Mouse (Mus musculus): ENCODE measurements at regions not wholly inside any gene's neighbourhood (a gene's known extent, or its start where the extent isn't known, plus 50 kb on each side); places are given as distances from the start of the nearest gene placed in this dataset.
"Not testable (repeated sequence)": the region's sequence is repeated elsewhere in the genome, so short reads cannot be mapped to it uniquely, and the experiment has no call there.

DNA sequence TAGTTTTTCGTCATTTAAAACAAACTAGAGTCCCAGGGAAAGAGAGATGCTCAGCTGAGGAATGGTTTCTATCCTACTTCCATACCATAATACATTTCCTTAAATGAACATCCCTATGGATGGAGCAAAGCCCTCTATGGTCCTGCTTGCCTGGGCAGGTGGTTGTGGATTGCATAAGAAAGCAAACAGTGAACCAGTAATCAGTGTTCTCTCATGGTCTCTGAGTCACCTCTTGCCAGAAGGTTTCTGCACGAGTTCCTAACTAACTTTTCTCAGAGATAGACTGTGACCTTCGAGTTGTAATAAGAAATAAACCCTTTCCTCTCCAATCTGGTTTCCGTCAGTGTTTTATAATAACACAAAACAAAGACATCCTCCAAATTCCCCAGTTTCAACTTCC is 62.9 kb upstream of the Bet1 start:
- DNase-seq: no peak

DNA sequence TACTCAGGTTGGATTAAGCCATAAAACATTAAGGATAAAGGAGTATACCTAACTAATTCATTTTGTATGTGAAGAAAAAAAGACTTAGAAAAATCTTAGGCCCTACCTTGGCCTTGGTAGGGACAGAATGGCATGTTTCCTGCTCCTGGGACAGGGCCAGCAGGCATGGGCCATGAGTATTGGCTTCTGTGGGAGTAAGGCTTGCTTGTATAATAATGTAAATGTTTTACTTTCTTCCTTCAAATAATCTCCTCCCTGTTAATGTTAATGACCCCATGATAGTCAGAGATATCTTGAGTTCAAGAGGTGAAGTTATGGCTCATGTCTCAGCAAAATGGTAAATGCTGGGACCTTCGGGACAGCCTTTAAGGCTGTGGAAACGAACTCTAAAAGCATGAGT is 71.5 kb upstream of the Bet1 start:
- DNase-seq: no peak

DNA sequence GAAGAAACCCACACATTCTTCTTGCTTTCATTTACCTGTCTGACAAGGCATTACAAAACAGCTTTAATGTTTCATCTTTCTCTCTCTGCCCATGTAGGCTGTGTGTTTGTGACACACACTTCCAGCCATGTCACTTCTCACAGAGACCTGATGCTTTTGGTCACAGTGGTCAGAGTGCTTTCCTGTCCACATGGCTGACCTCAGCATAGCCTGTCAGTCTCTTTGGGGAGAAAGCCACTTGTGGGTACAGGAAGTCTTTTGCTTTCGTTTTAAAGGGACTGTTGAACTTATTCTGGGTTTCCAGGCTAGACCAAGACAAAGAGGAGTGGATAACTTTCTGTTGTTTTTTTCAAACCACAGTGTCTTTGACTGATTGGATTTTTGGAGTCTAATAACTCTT is 77.0 kb upstream of the Bet1 start:
- DNase-seq: no peak

DNA sequence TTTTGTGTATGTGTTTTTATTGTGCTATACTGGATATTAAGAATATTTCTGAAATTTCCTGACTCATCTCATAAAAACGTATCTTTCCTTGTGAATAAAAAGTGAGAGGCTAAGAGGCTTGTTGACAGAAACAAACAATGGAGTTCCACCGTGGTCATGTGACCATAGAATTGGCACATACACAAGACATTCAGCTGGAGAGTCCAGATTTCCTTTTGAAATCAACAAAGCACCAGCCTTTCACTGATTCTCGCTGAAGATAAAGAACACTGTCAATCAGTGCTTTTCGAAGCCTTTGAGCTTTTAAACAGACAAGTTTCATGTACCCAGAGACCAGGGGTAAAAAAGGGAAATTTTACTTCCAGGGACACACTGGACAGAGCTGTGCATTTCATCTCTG is 80.3 kb upstream of the Bet1 start:
- no peak for DNase-seq

DNA sequence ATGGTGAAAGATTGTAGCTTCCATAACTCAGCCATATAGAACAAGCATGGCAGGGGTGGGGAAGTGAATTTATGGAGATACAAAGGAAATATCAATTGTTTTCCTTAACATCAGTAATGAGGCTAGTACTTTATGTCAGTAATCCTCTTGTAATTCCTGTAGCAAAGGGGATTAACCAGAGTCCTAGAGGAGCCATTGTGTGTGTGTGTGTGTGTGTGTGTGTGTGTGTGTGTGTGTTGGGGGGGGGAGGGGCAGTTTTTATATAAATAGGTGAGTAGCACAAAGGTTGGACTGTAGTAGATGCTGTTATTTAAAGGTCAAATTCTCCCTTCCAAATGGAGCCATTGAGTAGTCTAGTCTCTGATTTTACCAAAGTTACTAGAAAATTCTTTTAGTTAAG is 81.0 kb upstream of the Bet1 start:
- no peak for DNase-seq

DNA sequence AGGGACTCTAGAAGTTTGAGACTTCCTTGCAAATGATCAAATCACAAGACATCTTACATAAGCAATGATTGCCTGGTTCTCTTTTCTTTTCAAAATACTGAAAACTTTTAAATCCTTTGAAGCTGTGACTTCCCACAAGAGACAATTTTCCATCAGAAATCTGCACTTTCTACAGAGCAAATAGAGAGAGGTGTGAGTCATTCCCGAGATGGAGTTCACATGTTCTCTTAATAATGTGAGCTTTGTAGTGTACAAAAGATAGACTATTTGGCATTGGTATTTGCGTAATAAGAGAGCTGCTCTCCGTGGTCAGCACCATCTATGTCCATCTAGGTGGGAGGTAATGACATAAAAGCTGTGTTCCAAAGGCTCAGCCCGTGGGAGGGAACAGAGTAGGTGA is 84.8 kb upstream of the Bet1 start:
- DNase-seq: no peak

DNA sequence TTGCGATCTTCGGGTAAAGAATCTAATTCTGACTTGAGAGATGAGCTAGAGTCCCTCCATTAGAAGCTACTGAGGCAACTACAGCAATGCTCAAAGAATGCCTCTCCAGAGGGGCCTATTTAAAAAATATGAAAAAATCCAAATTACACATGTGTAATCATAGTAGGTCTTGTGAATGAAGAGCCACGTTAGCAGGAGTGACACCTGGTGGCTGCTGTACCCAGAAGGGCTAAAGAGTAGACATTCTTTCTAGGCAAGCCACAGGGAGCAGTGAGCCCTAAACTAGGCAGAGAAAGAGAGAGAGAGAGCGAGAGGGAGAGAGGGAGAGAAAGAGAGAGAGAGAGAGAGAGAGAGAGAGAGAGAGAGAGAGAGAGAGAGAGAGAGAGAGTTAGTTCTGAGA is 100.9 kb upstream of the Bet1 start:
- DNase-seq: no peak

DNA sequence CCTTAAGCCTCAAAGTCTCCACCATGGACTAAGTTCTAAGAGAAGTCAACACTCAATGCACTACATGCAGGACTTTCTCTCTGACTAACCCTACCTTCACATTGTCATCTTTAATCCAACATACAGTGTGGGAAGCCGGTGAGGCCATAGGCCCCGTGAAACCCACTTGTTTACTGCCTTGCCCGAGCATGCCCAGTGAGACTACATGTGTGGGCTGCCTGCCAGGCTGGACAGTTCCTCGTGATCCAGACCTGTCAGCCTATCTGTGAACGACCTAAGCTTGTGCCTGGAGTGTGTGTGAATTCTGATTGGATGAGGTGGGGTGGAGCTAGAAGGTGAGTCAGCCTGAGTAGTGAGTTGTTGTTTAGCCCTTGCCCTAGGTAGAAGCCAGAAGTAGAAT is 104.2 kb upstream of the Bet1 start:
- DNase-seq: not testable (repeated sequence)

DNA sequence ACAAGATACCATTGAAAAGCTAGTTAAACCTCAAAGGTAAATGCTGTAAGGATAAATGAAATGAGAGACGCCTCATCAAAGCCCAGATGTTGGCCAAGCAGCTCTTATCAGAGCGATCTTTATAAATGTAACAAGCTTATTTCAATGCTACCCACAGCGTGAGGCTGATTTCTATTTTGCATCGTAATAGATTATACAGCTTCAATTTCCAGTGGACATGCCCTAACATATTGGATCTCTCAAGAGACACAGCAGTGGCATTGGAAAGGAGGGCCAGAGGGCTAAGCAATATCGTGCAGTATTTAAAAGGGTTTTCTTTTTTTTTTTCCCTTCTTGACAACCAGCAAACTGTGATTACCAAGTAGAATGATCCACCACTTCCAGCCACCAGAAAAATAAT is 106.5 kb upstream of the Bet1 start:
- no peak for DNase-seq

DNA sequence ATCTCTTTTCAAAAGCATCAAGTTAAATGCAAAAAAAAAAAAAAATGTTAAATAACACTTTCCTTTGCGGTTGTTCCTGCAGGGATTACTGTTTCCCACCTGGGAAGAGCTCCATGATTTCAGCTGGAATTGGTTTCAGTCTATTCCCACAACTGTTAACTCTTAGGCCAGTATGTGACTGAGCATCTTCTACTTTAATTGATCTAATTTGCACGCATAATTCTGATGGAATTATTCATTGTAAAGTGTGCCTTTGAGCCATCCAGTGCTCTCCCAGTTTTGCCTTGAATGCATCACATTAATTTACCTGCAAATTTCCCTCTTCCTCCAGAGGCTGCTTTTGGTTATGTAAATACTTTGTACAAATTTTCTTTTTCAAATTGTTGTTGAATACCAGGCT is 114.4 kb upstream of the Bet1 start:
- DNase-seq: no peak

DNA sequence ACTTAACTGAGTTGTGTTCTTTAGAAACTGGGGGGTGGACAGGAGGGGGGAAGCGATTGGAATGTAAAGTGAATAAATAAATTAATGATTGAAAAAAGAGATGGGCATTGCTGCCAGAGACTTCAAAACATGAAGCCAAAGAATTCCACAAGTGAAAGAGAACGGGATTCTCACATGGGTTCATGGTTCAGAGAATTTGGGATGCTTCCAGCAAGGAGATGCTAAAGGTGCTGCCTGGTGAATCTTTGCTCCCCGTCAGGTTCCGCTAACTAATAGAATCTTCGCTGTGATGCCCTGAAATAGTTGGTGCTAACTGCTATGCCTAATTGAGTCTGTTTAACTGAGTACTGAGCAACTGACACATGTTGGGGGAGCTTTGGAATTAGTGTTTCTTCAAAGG is 118.9 kb upstream of the Bet1 start:
- no peak for DNase-seq

DNA sequence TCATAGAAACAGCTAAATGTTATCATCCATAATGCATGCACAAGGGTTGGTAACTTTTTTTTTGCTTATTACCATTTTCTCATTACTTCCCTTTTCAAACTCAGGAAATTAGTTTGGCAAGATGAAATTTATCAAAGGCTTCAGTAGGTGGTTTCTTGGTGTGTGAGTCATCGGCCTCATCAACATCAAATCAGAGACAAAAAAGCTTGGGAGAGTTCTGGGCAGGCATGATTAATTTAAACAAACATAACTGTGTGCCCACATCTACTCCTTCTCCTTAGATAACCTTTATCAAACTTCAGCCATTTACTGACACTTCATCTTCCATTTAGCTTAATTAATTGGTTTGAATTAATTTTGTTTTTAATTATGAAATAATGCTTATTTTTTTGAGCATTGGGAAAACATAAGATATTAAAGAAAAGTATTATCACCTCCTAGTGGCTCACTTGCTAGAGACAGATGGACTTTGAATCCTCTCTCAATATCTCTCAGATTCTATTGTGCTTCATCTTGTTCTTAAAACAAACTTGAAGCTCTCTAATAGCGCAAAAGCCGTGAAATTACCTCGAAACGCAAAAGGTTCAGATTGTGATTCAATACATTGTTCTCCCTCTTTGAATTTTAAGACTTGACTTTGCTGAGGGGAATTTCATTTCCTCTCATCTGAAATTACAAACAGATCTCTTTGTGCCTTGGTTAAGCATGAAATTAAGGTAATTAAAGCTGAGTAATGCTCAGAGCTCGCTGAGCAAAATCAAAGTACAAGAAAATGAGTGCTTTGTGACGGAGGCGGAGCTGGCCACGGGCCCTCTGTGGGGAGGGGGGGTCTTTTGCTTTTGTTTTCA is 158.7 kb upstream of the Bet1 start:
- no peak for DNase-seq

DNA sequence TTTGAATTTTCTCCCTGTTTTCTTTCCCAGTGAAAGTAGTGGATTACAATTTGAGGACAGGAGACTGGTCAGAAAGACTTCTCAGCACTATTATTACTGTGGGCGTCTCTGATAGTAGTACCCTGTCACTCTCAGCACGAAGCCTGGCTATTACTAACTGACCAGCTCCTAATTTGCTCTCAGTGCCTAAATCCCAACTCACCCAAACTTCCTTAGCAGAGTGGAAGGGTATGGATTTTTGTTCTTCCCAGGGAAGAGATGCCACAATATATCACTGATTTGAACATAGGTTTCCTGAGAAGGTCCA is 159.3 kb upstream of the Bet1 start:
- DNase-seq: no peak

DNA sequence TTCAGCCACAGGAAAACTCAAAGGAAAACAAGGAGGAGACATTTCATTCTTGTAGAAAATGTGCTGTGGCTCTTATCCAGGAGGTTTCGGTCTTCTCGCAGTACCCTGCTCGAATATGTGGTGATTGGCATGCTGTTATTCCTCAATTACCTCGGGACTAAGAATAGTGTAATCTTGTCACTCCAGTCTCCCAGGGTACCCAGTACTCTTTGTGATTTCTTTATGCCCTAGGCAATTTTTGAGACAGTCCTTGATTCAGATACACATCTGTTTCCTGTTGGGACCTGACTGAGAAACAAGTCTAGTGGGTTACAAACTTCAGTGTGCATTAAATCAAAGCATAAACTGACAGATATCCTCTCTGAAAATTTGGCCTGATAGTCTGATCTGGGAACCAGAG is 189.8 kb upstream of the Bet1 start:
- DNase-seq: no peak

DNA sequence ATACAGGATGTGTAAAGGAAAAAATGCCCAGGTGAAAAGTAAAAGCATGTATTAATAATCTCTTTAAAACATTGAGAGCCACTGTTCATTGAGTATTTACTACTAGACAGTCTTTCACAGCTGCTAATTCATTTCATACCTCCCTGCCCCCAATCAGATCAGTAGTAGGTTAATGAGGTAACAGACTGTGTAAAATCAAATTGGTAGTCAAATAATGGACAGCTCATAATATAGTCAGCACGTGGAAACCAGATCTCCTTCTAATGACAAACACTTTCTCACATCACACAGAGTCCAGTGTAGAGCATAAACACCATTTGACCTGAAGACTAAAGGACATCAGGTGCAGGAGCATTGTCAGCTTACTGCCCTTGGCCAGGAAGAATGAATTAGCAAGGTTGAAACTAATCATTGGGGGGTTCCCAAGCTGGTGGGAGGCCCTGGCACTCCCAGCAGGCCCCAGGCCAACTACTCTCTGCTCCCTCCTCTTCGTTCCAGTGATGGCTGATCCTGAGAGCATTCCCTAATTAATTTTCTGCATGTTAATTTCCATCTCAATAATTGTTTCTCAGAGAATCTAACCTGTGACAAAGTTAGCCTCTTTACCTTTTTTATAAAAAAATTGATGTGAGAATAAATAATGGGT is 190.6 kb upstream of the Bet1 start:
- no peak for DNase-seq

DNA sequence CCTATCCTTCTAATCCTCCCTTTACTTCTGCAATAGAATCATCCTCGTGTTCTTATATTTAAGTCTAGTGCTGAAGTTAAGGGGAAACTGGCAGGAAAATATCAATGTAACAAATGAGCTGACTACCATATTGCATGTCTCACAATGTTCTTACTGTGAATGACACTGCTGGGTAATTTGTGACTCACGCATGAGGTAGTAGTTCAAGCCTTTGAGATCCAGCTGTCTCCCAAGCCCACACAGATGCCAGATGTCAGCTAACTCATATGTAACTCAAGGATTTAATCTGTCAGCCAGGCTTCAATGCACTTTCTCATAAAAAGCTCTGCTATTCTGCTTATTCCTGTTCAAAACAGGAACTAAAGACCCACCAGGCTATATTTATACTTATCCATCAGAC is 204.6 kb upstream of the Bet1 start:
- no peak for DNase-seq

DNA sequence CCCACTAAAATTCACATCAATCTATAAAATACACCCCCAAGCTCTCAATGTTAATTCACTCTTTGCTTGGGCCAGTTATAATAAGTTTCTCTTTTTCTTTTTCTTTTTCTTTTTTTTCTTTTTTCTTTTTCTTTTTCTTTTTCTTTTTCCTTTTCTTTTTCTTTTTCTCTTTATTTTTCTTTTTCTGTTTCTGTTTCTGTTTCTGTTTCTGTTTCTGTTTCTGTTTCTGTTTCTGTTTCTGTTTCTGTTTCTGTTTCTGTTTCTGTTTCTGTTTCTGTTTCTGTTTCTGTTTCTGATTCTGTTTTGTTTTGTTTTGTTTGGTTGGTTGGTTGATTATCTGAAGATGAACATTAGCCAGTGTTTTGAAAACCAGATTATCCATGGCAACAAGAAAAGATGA is 201.2 kb upstream of the Col1a2 start:
- not testable (repeated sequence) for DNase-seq

DNA sequence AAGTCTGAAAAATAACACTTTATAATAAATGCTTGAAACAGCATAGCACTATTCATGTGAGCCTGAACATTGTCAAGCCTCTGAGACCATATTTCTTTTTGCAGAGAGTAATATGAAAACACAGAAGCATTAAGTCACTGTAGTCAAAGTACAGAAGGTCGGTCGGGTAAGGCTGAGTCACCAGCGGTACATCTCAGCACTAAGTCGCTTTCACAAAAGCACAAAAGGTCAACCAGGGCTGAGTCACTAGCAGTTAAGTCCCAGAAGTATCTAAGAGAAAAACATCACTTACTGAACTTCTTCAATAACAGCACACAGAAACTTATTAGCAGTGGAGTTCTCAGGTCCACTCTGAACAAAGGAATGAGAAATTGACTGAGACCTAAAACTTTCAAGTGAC is 154.7 kb upstream of the Col1a2 start:
- peak; percentile 29 for DNase-seq

DNA sequence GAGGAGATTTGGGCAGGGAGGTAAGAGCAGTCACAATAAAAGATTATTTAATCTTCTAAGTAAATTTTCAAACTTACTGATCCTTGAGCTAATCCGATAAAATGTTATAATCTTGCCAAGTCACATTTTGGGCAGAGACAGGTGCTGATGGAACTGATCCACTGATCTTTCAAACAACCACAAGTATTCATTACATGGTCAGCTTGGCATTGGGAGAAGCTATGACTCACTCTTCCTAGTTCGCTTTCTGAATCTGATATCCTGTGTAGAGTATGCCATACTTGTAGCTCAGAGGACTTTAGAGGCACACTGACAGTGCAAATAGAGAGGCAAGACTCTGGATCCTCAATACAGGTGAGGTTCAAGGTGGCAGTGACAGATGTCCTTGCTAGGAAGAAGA is 142.4 kb upstream of the Col1a2 start:
- no peak for DNase-seq

DNA sequence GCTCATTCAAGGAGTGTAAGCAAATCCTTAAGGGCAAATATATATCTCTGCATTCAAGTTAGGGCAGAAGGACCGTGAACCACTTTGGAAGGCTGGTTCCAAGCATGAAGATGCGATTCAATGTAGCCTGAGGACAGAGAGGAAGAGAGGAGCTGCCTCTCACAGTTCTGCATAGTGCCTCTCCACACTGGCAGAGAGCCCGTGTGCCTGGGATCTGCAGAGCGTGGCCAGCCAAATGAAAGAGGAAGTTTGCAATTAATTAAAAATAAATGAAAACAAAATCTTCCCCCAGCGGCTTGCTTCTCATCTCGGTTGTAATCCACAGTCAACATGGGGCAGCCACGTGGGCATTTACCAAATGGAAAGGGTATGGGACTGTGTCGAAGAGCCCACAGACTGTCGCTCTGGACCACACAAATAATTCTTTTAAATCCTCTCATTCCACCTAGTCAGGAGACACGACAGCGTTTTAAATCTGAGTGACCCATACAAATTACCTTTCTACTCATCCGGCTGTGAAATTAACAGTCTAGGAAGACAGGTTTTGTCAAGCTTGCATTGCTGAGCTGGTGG is 129.1 kb upstream of the Col1a2 start:
- no peak for DNase-seq

DNA sequence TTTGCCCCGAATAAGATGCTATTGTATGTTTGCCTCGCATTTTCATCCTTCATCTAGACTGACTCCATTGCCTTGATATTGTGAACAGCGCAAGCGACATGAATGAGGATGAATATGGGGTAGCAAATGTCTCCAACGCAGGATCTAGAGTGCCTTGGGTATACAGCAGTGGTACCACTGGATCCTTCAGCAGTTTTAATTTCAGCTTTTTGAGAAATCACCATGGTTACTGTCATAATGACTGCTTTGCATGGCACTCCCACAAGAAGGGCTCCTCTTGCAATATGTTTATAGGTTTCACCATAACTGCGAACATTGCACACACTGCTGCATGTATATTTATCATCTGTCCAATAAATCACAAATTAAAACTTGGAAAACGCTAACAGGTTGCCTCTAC is 107.8 kb upstream of the Col1a2 start:
- DNase-seq: no peak

DNA sequence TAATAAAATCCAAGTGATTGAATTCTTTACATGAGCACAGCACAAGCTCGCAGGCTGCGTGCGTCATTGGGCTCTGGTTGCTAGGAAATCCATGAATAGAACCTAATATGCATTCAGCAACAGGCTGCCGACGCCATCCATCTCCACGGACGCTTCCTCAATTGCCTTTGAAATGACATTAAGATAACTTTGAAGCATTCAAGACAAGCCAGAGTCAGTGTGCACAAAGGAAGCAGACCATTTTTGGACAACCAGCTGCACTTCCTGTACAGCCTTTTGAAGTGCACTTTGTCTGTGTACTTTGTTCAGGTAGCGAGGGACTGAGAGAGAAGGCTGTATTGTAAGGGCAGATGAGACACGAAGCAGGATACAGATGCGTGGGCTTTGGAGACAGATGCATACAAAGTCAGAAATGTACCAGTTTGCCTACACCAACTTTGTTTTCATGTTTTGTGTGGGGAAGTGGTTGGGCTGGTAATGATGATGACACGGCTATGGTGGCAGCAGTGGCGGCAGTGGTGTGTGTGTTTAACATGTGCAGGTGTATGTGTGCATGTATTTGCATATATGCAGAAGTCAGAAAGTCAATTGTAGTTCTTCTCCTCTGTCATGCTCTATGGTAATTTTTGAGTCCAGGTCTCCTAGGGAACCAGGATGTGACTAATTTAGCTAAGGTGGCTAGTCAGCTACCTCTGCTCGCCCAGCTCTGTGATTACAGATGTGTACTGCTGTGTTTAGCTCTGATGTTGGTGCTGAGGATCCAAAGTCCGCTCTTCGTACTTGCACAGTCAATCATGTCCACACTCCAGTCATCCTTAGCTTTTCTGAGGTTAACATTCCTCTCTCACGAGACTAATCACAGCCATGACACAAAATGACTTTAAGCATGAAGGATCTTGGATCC is 106.7 kb upstream of the Col1a2 start:
- DNase-seq: peak; percentile 27

DNA sequence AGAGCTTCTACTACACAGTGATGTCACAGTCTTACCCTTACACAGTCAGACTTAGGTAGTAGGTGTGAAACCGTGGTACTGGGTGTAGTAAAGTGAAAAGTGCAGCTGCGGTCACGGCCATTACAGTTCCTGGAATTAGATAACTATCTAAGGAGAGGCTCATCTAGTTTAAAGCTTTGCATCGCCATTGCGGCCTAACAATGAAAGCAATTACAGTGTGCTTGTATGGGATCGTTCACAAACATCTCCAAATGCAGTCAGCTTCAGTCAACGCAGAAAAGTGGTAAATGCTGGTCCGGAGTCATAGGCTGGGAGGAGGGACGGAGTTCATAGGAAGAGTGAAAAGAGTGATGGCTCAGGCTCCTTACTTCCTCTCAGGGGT is 106.0 kb upstream of the Col1a2 start:
- no peak for DNase-seq
